Mouse (Mus musculus) ES-Bruce4 (cell line): Measurements from ENCODE around the gene Rabep2. TPM values are rescaled to one million over a fixed set of nuclear protein-coding genes. Genes with fewer than 3 reads are reported as not detected.

Experiments
- H3K27ac ChIP-seq: 2 replicates; pipeline ENCODE4 v1.5.1; 2012; ENCODE audit warnings: low read length, inconsistent platforms; ENCODE audit not compliant: insufficient read depth
- H3K27me3 ChIP-seq: 2 replicates; pipeline ENCODE4 v1.6.1; 2012; ENCODE audit warnings: mild to moderate bottlenecking, low read length, inconsistent platforms; ENCODE audit not compliant: control insufficient read depth, poor library complexity, insufficient read depth, severe bottlenecking
- H3K36me3 ChIP-seq: 2 replicates; pipeline ENCODE4 v1.6.1; 2012; ENCODE audit warnings: inconsistent platforms, mild to moderate bottlenecking, low read length, moderate library complexity; ENCODE audit not compliant: control insufficient read depth, poor library complexity, insufficient read depth, severe bottlenecking
- H3K4me1 ChIP-seq: one replicate; pipeline ENCODE4 v1.8.1; 2011; ENCODE audit warnings: low read length; ENCODE audit not compliant: control insufficient read depth, insufficient read depth
- H3K4me3 ChIP-seq: 2 replicates; pipeline ENCODE4 v1.5.1; 2011; ENCODE audit warnings: low read depth, mild to moderate bottlenecking, low read length
- H3K9ac ChIP-seq: 2 replicates; pipeline ENCODE4 v1.6.1; 2012; ENCODE audit warnings: low read depth, mild to moderate bottlenecking, inconsistent platforms; ENCODE audit not compliant: poor library complexity, severe bottlenecking
- H3K9me3 ChIP-seq: replicated peaks from 2 replicates; pipeline ENCODE4 v1.6.1; 2012; ENCODE audit warnings: mild to moderate bottlenecking, low read length, inconsistent platforms; ENCODE audit not compliant: control insufficient read depth, poor library complexity, insufficient read depth, severe bottlenecking
- CTCF ChIP-seq: IDR thresholded peaks from one replicate; pipeline ENCODE4 v1.8.1; 2011; ENCODE audit warnings: low read depth, low read length
- EP300 ChIP-seq: IDR thresholded peaks from 2 replicates; pipeline ENCODE4 v1.6.1; 2011; ENCODE audit warnings: low read depth, low read length; ENCODE audit not compliant: insufficient read depth
- POLR2A ChIP-seq: IDR thresholded peaks from one replicate; pipeline ENCODE4 v1.8.1; 2011; ENCODE audit warnings: low read length; ENCODE audit not compliant: insufficient read depth
- polyA plus RNA-seq: library from polyadenylated mRNA; stranded (reverse); fragments of >200 nt; gene quantifications from 2 replicates; pipeline ENCODE4 v1.2.4, GENCODE M21; 2011; ENCODE audit warnings: low read depth; ENCODE audit not compliant: missing spikeins, insufficient read depth, insufficient read length

Gene Rabep2
- polyA plus RNA-seq, 1 experiment, result 18.5 TPM

GRCm38 (mm10) chr7:126446217-126446616 lies 17.7 kb downstream of the Rabep2 start:
- H3K36me3 ChIP-seq, result no peaks in the 10 kb centered on the region
- TF ChIP-seq POLR2A, result no peak
- TF ChIP-seq CTCF, result no peak
- TF ChIP-seq EP300, result no peak
- no peak overlapping the region for H3K27ac ChIP-seq
- H3K9ac ChIP-seq, result no peak overlapping the region
- no peaks in the 10 kb centered on the region for H3K27me3 ChIP-seq
- H3K4me1 ChIP-seq, result no peaks in the 10 kb centered on the region
- H3K4me3 ChIP-seq, result peak overlapping the region; percentile 31
- no peaks in the 10 kb centered on the region for H3K9me3 ChIP-seq

- H3K36me3 ChIP-seq, result no peaks in the 10 kb centered on the region
Measured at GRCm38 (mm10) chr7:126448481-126448880, 19.9 kb downstream of the Rabep2 start.

GRCm38 (mm10) chr7:126449991-126450390 lies 21.4 kb downstream of the Rabep2 start:
- Histone ChIP-seq H3K9ac (no peak overlapping the region), H3K36me3 (no peaks in the 10 kb centered on the region), H3K27ac (no peak overlapping the region), H3K4me1 (no peaks in the 10 kb centered on the region), H3K9me3 (no peaks in the 10 kb centered on the region), H3K4me3 (no peak overlapping the region), H3K27me3 (no peaks in the 10 kb centered on the region)
- TF ChIP-seq POLR2A, result no peak
- TF ChIP-seq EP300, result no peak
- no peak for TF ChIP-seq CTCF

More at GRCm38 (mm10) chr7:126448481-126448880, 19.9 kb downstream of the Rabep2 start:
- no peak overlapping the region for H3K4me3 ChIP-seq
- no peaks in the 10 kb centered on the region for H3K9me3 ChIP-seq
- no peak overlapping the region for H3K9ac ChIP-seq
- no peaks in the 10 kb centered on the region for H3K27me3 ChIP-seq
- TF ChIP-seq POLR2A (no peak), EP300 (no peak), CTCF (no peak)
- no peak overlapping the region for H3K27ac ChIP-seq
- no peaks in the 10 kb centered on the region for H3K4me1 ChIP-seq

- Histone ChIP-seq H3K27me3 (no peaks in the 10 kb centered on the region), H3K4me1 (no peaks in the 10 kb centered on the region), H3K9me3 (no peaks in the 10 kb centered on the region), H3K9ac (no peak overlapping the region), H3K4me3 (no peak overlapping the region), H3K27ac (no peak overlapping the region), H3K36me3 (no peaks in the 10 kb centered on the region)
- TF ChIP-seq CTCF (no peak), EP300 (no peak), POLR2A (no peak)
Measured at GRCm38 (mm10) chr7:126450641-126451040, 22.1 kb downstream of the Rabep2 start.

- H3K36me3 ChIP-seq, result no peaks in the 10 kb centered on the region
- H3K9me3 ChIP-seq, result no peaks in the 10 kb centered on the region
- TF ChIP-seq POLR2A (no peak), EP300 (no peak), CTCF (no peak)
- H3K27ac ChIP-seq, result no peak overlapping the region
- H3K4me3 ChIP-seq, result no peak overlapping the region
- no peaks in the 10 kb centered on the region for H3K4me1 ChIP-seq
- no peaks in the 10 kb centered on the region for H3K27me3 ChIP-seq
- H3K9ac ChIP-seq, result no peak overlapping the region
Measured at GRCm38 (mm10) chr7:126452244-126452643, 23.7 kb downstream of the Rabep2 start.

- Histone ChIP-seq H3K4me1 (no peaks in the 10 kb centered on the region), H3K9ac (no peak overlapping the region), H3K27me3 (no peaks in the 10 kb centered on the region), H3K27ac (no peak overlapping the region), H3K36me3 (no peaks in the 10 kb centered on the region), H3K9me3 (no peaks in the 10 kb centered on the region), H3K4me3 (no peak overlapping the region)
- TF ChIP-seq CTCF, result no peak
- no peak for TF ChIP-seq EP300
- TF ChIP-seq POLR2A, result no peak
Measured at GRCm38 (mm10) chr7:126453861-126454260, 25.3 kb downstream of the Rabep2 start.
